Mouse (Mus musculus): ENCODE measurements at regions not wholly inside any gene's neighbourhood (a gene's known extent, or its start where the extent isn't known, plus 50 kb on each side); places are given as distances from the start of the nearest gene placed in this dataset.

GRCm38 (mm10) chr1:57204331-57204730 is 173.1 kb upstream of the 1700066M21Rik start:
- TF ChIP-seq CTCF (IDR thresholded peaks at IDR 0.05; ENCODE audit: control insufficient read depth, insufficient read depth, insufficient read length) (no peak), USF1 (IDR thresholded peaks at IDR 0.05; ENCODE audit: low read depth) (no peak), MYOD1 (IDR thresholded peaks at IDR 0.05; ENCODE audit: control insufficient read depth, insufficient read length, low read depth) (no peak), CEBPB (IDR thresholded peaks at IDR 0.05; ENCODE audit: low read depth) (no peak), MAX (IDR thresholded peaks at IDR 0.05) (no peak), MYOG (IDR thresholded peaks at IDR 0.05; ENCODE audit: control insufficient read depth, extremely low read depth, insufficient read length) (no peak), FOSL1 (IDR thresholded peaks at IDR 0.05; ENCODE audit: insufficient read depth, low read length, poor library complexity, severe bottlenecking) (no peak)
